Mouse (Mus musculus) kidney, adult 2 months (tissue): ENCODE results near the gene Mettl5.

ENCODE experiments used
- CTCF ChIP-seq: fragments of 200-500 bp; conservative IDR thresholded peaks from 2 replicates; pipeline ENCODE4 v1.5.1; 2011; ENCODE audit warnings: low read depth, mild to moderate bottlenecking, control low read depth, low read length, moderate library complexity, mixed read lengths; ENCODE audit not compliant: insufficient read depth, insufficient read length
- POLR2A ChIP-seq: fragments of 200-500 bp; IDR thresholded peaks from one replicate; pipeline ENCODE4 v1.6.1; 2011; ENCODE audit warnings: low read depth, low read length, control low read depth

DNA sequence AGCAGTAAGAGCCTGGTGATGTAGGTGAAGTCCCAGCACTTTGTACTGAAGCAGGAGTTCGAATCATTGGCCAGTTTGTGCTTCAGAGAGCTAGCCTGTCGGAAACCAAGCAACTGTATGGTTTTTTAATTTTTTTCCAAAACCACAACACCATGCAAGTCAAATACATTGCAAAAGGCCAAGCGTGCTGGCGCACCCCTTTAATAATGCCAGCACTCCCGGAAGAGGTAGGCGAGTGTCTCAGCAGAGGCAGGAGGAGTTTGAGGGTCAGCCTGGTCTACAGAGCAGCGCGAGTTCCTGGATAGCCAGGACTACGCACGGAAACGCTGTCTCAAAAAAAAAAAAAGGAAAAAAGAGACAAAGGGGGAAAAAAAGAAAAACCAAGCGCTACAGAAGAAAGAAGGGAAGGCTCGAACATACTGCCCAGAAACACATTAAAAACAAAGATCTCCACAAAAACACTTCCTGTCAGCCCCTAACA lies 24.4 kb downstream of the Mettl5 start:
- TF ChIP-seq POLR2A (no peak), CTCF (no peak)
